Mouse (Mus musculus): ENCODE results near the gene 1520401A03Rik. TPM values are rescaled to one million over a fixed set of nuclear protein-coding genes. Genes with fewer than 3 reads are reported as not detected.
A peak's percentile ranks its signal among the peaks of the same experiment; 100 is the strongest.

Gene 1520401A03Rik
- polyA plus RNA-seq, 1 experiment = 0.40 TPM

- H3K4me3 ChIP-seq = no peak overlapping the region
- TF ChIP-seq MAX (IDR thresholded peaks at IDR 0.05; ENCODE audit: low read depth) = no peak
- no peak for TF ChIP-seq POLR2AphosphoS2 (IDR thresholded peaks at IDR 0.05; ENCODE audit: insufficient read length, low read depth)
- TF ChIP-seq USF1 (IDR thresholded peaks at IDR 0.05; ENCODE audit: low read depth) = no peak
- TF ChIP-seq SRF (IDR thresholded peaks at IDR 0.05; ENCODE audit: control insufficient read depth, insufficient read length, low read depth) = no peak
- no peak for TF ChIP-seq E2F4 (IDR thresholded peaks at IDR 0.05; ENCODE audit: insufficient read depth)
- no peak for TF ChIP-seq POLR2A (IDR thresholded peaks at IDR 0.05; ENCODE audit: insufficient read length, low read depth)
- no peak for TF ChIP-seq TCF12 (IDR thresholded peaks at IDR 0.05; ENCODE audit: insufficient read depth, poor library complexity, severe bottlenecking)
- H3K4me2 ChIP-seq (ENCODE audit: low read depth) = no peak overlapping the region
Measured at GRCm38 (mm10) chr17:23755689-23756088, 33.1 kb upstream of the 1520401A03Rik start.

GRCm38 (mm10) chr17:23749400-23750191 lies 27.0 kb upstream of the 1520401A03Rik start:
- no peak overlapping the region for H3ac ChIP-seq (ENCODE audit: control insufficient read depth, insufficient read length)
- H3K79me2 ChIP-seq (ENCODE audit: control insufficient read depth, insufficient read depth) = no peaks in the 10 kb centered on the region
- H3K36me3 ChIP-seq (ENCODE audit: control insufficient read depth, insufficient read depth) = no peaks in the 10 kb centered on the region
- H3K4me3 ChIP-seq = no peak overlapping the region
- peaks cover 13% of the 10 kb centered on the region for H3K27me3 ChIP-seq (ENCODE audit: control insufficient read depth, insufficient read depth, insufficient read length)
- TF ChIP-seq POLR2A (IDR thresholded peaks at IDR 0.05; ENCODE audit: insufficient read length, low read depth) = no peak
- TF ChIP-seq REST (IDR thresholded peaks at IDR 0.05; ENCODE audit: insufficient read depth, insufficient read length) = no peak
- TF ChIP-seq MYOG (IDR thresholded peaks at IDR 0.05; ENCODE audit: control insufficient read depth in 1 of 3, insufficient read depth in 1 of 3, insufficient read length in 2 of 3, low read depth in 2 of 3) = no peak
- TF ChIP-seq SRF (IDR thresholded peaks at IDR 0.05; ENCODE audit: control insufficient read depth, insufficient read length, low read depth) = no peak
- TF ChIP-seq E2F4 (IDR thresholded peaks at IDR 0.05; ENCODE audit: insufficient read depth) = no peak
- TF ChIP-seq TCF3 (IDR thresholded peaks at IDR 0.05; ENCODE audit: insufficient read length, low read depth) = no peak
- TF ChIP-seq MYOD1 (IDR thresholded peaks at IDR 0.05; ENCODE audit: control insufficient read depth in 1 of 3, insufficient read length in 2 of 3, low read depth in 2 of 3) = no peak
- TF ChIP-seq MAX (IDR thresholded peaks at IDR 0.05; ENCODE audit: low read depth) = no peak
- TF ChIP-seq CEBPB (IDR thresholded peaks at IDR 0.05; ENCODE audit: insufficient read depth, poor library complexity, severe bottlenecking) = no peak
- TF ChIP-seq TCF12 (IDR thresholded peaks at IDR 0.05; ENCODE audit: insufficient read depth, poor library complexity, severe bottlenecking) = no peak
- TF ChIP-seq USF1 (IDR thresholded peaks at IDR 0.05; ENCODE audit: low read depth) = no peak
- no peak for TF ChIP-seq POLR2AphosphoS2 (IDR thresholded peaks at IDR 0.05; ENCODE audit: insufficient read length, low read depth)
- peak overlapping the region; percentile 74 for H3K4me2 ChIP-seq (ENCODE audit: low read depth)

More at GRCm38 (mm10) chr17:23755689-23756088, 33.1 kb upstream of the 1520401A03Rik start:
- no peaks in the 10 kb centered on the region for H3K79me2 ChIP-seq (ENCODE audit: control insufficient read depth, insufficient read depth)
- no peaks in the 10 kb centered on the region for H3K27me3 ChIP-seq (ENCODE audit: control insufficient read depth, insufficient read depth, insufficient read length)
- peaks cover 8% of the 10 kb centered on the region for H3K36me3 ChIP-seq (ENCODE audit: control insufficient read depth, insufficient read depth)
- H3ac ChIP-seq (ENCODE audit: control insufficient read depth, insufficient read length) = no peak overlapping the region

GRCm38 (mm10) chr17:23748631-23749391 lies 26.2 kb upstream of the 1520401A03Rik start:
- no peaks in the 10 kb centered on the region for H3K79me2 ChIP-seq (ENCODE audit: control insufficient read depth, insufficient read depth)
- peaks cover 17% of the 10 kb centered on the region for H3K27me3 ChIP-seq (ENCODE audit: control insufficient read depth, insufficient read depth, insufficient read length)
- H3ac ChIP-seq (ENCODE audit: control insufficient read depth, insufficient read length) = no peak overlapping the region
- H3K4me2 ChIP-seq (ENCODE audit: low read depth) = peak overlapping the region; percentile 74
- no peak overlapping the region for H3K4me3 ChIP-seq
- no peak for TF ChIP-seq TCF3 (IDR thresholded peaks at IDR 0.05; ENCODE audit: insufficient read length, low read depth)
- TF ChIP-seq E2F4 (IDR thresholded peaks at IDR 0.05; ENCODE audit: insufficient read depth) = no peak
- no peak for TF ChIP-seq MYOG (IDR thresholded peaks at IDR 0.05; ENCODE audit: control insufficient read depth in 1 of 3, insufficient read depth in 1 of 3, insufficient read length in 2 of 3, low read depth in 2 of 3)
- no peak for TF ChIP-seq POLR2AphosphoS2 (IDR thresholded peaks at IDR 0.05; ENCODE audit: insufficient read length, low read depth)
- TF ChIP-seq MAX (IDR thresholded peaks at IDR 0.05; ENCODE audit: low read depth) = no peak
- no peak for TF ChIP-seq USF1 (IDR thresholded peaks at IDR 0.05; ENCODE audit: low read depth)
- no peak for TF ChIP-seq POLR2A (IDR thresholded peaks at IDR 0.05; ENCODE audit: insufficient read length, low read depth)
- TF ChIP-seq REST (IDR thresholded peaks at IDR 0.05; ENCODE audit: insufficient read depth, insufficient read length) = no peak
- TF ChIP-seq MYOD1 (IDR thresholded peaks at IDR 0.05; ENCODE audit: control insufficient read depth in 1 of 3, insufficient read length in 2 of 3, low read depth in 2 of 3) = no peak
- no peak for TF ChIP-seq CEBPB (IDR thresholded peaks at IDR 0.05; ENCODE audit: insufficient read depth, poor library complexity, severe bottlenecking)
- no peak for TF ChIP-seq SRF (IDR thresholded peaks at IDR 0.05; ENCODE audit: control insufficient read depth, insufficient read length, low read depth)
- no peak for TF ChIP-seq TCF12 (IDR thresholded peaks at IDR 0.05; ENCODE audit: insufficient read depth, poor library complexity, severe bottlenecking)
- no peaks in the 10 kb centered on the region for H3K36me3 ChIP-seq (ENCODE audit: control insufficient read depth, insufficient read depth)

GRCm38 (mm10) chr17:23748026-23748425 lies 25.4 kb upstream of the 1520401A03Rik start:
- Histone ChIP-seq H3ac (ENCODE audit: control insufficient read depth, insufficient read length) (no peak overlapping the region), H3K4me2 (ENCODE audit: low read depth) (no peak overlapping the region), H3K36me3 (ENCODE audit: control insufficient read depth, insufficient read depth) (no peaks in the 10 kb centered on the region), H3K27me3 (ENCODE audit: control insufficient read depth, insufficient read depth, insufficient read length) (peaks cover 25% of the 10 kb centered on the region), H3K4me3 (no peak overlapping the region), H3K79me2 (ENCODE audit: control insufficient read depth, insufficient read depth) (no peaks in the 10 kb centered on the region)
- no peak for TF ChIP-seq TCF12 (IDR thresholded peaks at IDR 0.05; ENCODE audit: insufficient read depth, poor library complexity, severe bottlenecking)
- TF ChIP-seq MYOG (IDR thresholded peaks at IDR 0.05; ENCODE audit: control insufficient read depth in 1 of 3, insufficient read depth in 1 of 3, insufficient read length in 2 of 3, low read depth in 2 of 3) = no peak
- TF ChIP-seq MYOD1 (IDR thresholded peaks at IDR 0.05; ENCODE audit: control insufficient read depth in 1 of 3, insufficient read length in 2 of 3, low read depth in 2 of 3) = no peak
- TF ChIP-seq REST (IDR thresholded peaks at IDR 0.05; ENCODE audit: insufficient read depth, insufficient read length) = no peak
- no peak for TF ChIP-seq TCF3 (IDR thresholded peaks at IDR 0.05; ENCODE audit: insufficient read length, low read depth)
- TF ChIP-seq POLR2A (IDR thresholded peaks at IDR 0.05; ENCODE audit: insufficient read length, low read depth) = no peak
- no peak for TF ChIP-seq POLR2AphosphoS2 (IDR thresholded peaks at IDR 0.05; ENCODE audit: insufficient read length, low read depth)
- no peak for TF ChIP-seq USF1 (IDR thresholded peaks at IDR 0.05; ENCODE audit: low read depth)
- TF ChIP-seq CEBPB (IDR thresholded peaks at IDR 0.05; ENCODE audit: insufficient read depth, poor library complexity, severe bottlenecking) = no peak
- TF ChIP-seq MAX (IDR thresholded peaks at IDR 0.05; ENCODE audit: low read depth) = no peak
- no peak for TF ChIP-seq SRF (IDR thresholded peaks at IDR 0.05; ENCODE audit: control insufficient read depth, insufficient read length, low read depth)
- no peak for TF ChIP-seq E2F4 (IDR thresholded peaks at IDR 0.05; ENCODE audit: insufficient read depth)
